Mouse (Mus musculus): ENCODE measurements around the gene Nup93. TPM values are rescaled to one million over a fixed set of nuclear protein-coding genes. Genes with fewer than 3 reads are reported as not detected.

Gene Nup93
- polyA plus RNA-seq, 1 experiment from 2014 or later, result 110 TPM

GRCm38 (mm10) chr8:94363288-94363688, 148.9 kb downstream of the Nup93 start:
- Histone ChIP-seq H3K4me1 (no peaks in the 10 kb centered on the region), H3K4me3 (replicated peaks) (no peak overlapping the region), H3K9ac (no peak overlapping the region), H3K9me3 (no peaks in the 10 kb centered on the region), H3K27ac (no peak overlapping the region), H3K4me2 (no peak overlapping the region), H3K27me3 (no peaks in the 10 kb centered on the region), H3K36me3 (replicated peaks) (no peaks in the 10 kb centered on the region)
- WGBS, result 43% methylated on average over 4 of the region's 4 CpGs
- no peak for ATAC-seq (ENCODE audit: low FRiP score)

GRCm38 (mm10) chr8:94363906-94364305, 149.5 kb downstream of the Nup93 start:
- ATAC-seq (ENCODE audit: low FRiP score), result no peak
- H3K4me3 ChIP-seq (replicated peaks), result no peak overlapping the region
- H3K36me3 ChIP-seq (replicated peaks), result no peaks in the 10 kb centered on the region
- WGBS, result 78% methylated on average over 2 of the region's 2 CpGs
- H3K9me3 ChIP-seq, result no peaks in the 10 kb centered on the region
- no peak overlapping the region for H3K4me2 ChIP-seq
- no peaks in the 10 kb centered on the region for H3K27me3 ChIP-seq
- H3K27ac ChIP-seq, result no peak overlapping the region
- H3K9ac ChIP-seq, result no peak overlapping the region
- no peaks in the 10 kb centered on the region for H3K4me1 ChIP-seq

DNA sequence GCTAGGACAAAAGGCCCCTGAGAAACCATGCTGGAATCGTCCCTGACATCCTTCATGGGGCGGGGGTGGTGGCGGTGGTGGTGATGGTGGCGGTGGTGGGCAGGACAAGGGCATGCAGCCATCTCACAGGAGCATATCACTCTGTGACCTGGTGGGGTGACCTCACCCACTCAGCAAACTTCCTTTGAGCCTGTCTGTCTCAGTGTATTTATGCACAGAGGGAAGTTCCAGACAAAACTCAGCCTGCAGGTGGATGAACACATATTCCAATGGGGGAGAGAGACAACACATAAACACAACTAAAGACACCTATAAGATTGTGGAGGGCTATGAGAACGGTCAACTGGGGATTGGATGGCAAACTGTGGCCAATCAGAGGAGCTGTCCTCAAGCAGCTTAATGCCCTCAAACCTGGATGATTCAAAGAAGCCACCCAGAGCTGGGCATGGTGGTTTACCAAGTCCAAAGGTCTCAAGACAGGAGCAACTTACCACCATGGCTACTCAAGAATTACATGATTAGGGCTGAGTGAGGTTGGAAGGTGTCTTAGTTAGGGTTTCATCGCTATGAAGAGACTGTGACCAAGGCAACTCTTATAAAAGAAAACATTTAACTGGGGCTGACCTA, 150.4 kb downstream of the Nup93 start:
- H3K27ac ChIP-seq, result no peak overlapping the region
- no peaks in the 10 kb centered on the region for H3K27me3 ChIP-seq
- no peak overlapping the region for H3K4me3 ChIP-seq (replicated peaks)
- no peaks in the 10 kb centered on the region for H3K9me3 ChIP-seq
- ATAC-seq (ENCODE audit: low FRiP score), result no peak
- H3K4me2 ChIP-seq, result no peak overlapping the region
- 87% methylated on average over 6 of the region's 6 CpGs for WGBS
- no peak overlapping the region for H3K9ac ChIP-seq
- no peaks in the 10 kb centered on the region for H3K36me3 ChIP-seq (replicated peaks)
- no peaks in the 10 kb centered on the region for H3K4me1 ChIP-seq

- 90% methylated on average over 9 of the region's 9 CpGs for WGBS
- Histone ChIP-seq H3K4me3 (replicated peaks) (no peak overlapping the region), H3K27ac (no peak overlapping the region), H3K4me1 (no peaks in the 10 kb centered on the region), H3K9ac (no peak overlapping the region), H3K36me3 (replicated peaks) (no peaks in the 10 kb centered on the region), H3K9me3 (no peaks in the 10 kb centered on the region), H3K27me3 (no peaks in the 10 kb centered on the region), H3K4me2 (no peak overlapping the region)
- ATAC-seq (ENCODE audit: low FRiP score), result no peak
These were observed 151.1 kb downstream of the Nup93 start for GRCm38 (mm10) chr8:94365410-94365981.

MicroRNA genes within 50 kb of the gene (microRNA counts, 519-probe panel; counts per million panel counts)
- microRNA mmu-miR-138, result 4,554 counts per million, percentile 58 among the panel's probes with 10 or more counts

Small RNAs within 50 kb of the gene (microRNA-seq; reads per million reads assigned to microRNA genes)
- gene Mir138-2, result 231 reads per million, percentile 60 among the genes with 10 or more reads in this experiment

Other genes with a start within 250 kb of the Nup93 start
- 66.3 and 68.5 TPM in 2 replicates for gene Amfr, start 201.7 kb upstream of the Nup93 start, polyA plus RNA-seq (2016; fragmentation: Nextera tagmentation; extraction: Ambion mirVana)
- 205 and 206 TPM in 2 replicates for gene Nudt21, start 177.5 kb upstream of the Nup93 start, polyA plus RNA-seq (2016; fragmentation: Nextera tagmentation; extraction: Ambion mirVana)
- gene Ogfod1, start 177.4 kb upstream of the Nup93 start, polyA plus RNA-seq (2016; fragmentation: Nextera tagmentation; extraction: Ambion mirVana), result 15.0 and 15.9 TPM in 2 replicates
- gene Bbs2, start 115.6 kb upstream of the Nup93 start, polyA plus RNA-seq (2016; fragmentation: Nextera tagmentation; extraction: Ambion mirVana), result 18.1 and 23.4 TPM in 2 replicates
- not detected in 2 replicates for gene Mt4, start 77.4 kb upstream of the Nup93 start, polyA plus RNA-seq (2016; fragmentation: Nextera tagmentation; extraction: Ambion mirVana)
- 82.2 and 103 TPM in 2 replicates for gene Mt3, start 62.0 kb upstream of the Nup93 start, polyA plus RNA-seq (2016; fragmentation: Nextera tagmentation; extraction: Ambion mirVana)
- 34.1 and 35.0 TPM in 2 replicates for gene Mt2, start 41.9 kb upstream of the Nup93 start, polyA plus RNA-seq (2016; fragmentation: Nextera tagmentation; extraction: Ambion mirVana)
- gene Mt1, start 35.5 kb upstream of the Nup93 start, polyA plus RNA-seq (2016; fragmentation: Nextera tagmentation; extraction: Ambion mirVana), result 64.4 and 76.2 TPM in 2 replicates
- 0.10 TPM in 1 of 2 replicates, not detected in the other for gene Slc12a3, start 114.6 kb downstream of the Nup93 start, polyA plus RNA-seq (2016; fragmentation: Nextera tagmentation; extraction: Ambion mirVana)
- gene Herpud1, start 171.9 kb downstream of the Nup93 start, polyA plus RNA-seq (2016; fragmentation: Nextera tagmentation; extraction: Ambion mirVana), result 52.0 and 58.0 TPM in 2 replicates
- gene Nlrc5, start 219.8 kb downstream of the Nup93 start, polyA plus RNA-seq (2016; fragmentation: Nextera tagmentation; extraction: Ambion mirVana), result 0.12 and 0.13 TPM in 2 replicates

All from forebrain, embryonic 12.5 days (tissue).